Mouse (Mus musculus): ENCODE data around the gene Dtnb. TPM values are rescaled to one million over a fixed set of nuclear protein-coding genes. Genes with fewer than 3 reads are reported as not detected.

The Dtnb gene
- polyA plus RNA-seq, 1 experiment from 2014 or later: 41.1 TPM

DNA sequence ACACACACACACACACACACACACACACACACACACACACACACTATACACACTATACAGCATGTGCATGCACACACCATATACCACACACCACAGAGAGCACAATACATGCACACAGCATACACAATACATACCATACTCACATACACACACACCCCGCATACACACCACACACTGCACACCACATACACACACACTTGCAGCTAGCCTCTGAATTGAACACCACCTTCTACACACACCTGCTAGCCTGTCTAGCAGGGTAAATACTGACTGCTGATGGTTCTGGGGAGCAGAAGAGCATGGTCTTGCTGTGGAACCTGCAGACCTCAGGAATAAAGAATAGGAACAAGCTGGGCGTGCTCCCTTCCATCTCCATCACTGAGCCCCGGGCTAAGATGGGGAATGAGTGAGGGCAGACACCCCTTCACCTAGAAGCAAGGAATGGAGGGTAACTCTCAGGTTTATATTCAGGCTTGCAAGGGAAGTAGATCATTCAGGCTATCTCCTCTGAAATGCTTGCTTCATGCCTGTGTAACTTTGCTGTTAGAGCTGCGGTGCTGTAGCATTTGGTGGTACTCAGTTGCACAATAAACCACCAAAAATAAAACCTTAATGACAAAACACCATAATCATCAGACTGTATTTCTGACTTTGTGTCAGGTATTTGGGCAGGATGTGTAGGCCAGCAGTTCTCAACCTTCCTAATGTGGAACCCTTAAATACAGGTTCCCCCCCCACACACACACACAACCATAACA is 87.6 kb downstream of the Dtnb start:
- 87% methylated on average over 4 of the region's 4 CpGs for WGBS
- no peak for ATAC-seq (ENCODE audit: insufficient read depth)
- Histone ChIP-seq H3K4me3 (ENCODE audit: low read depth, low read length) (no peak overlapping the region), H3K9me3 (ENCODE audit: low read depth, low read length) (no peaks in the 10 kb centered on the region), H3K27me3 (ENCODE audit: insufficient read depth, low read length) (no peaks in the 10 kb centered on the region), H3K27ac (ENCODE audit: low read depth) (no peak overlapping the region), H3K36me3 (ENCODE audit: insufficient read depth) (no peaks in the 10 kb centered on the region), H3K9ac (no peak overlapping the region), H3K4me1 (ENCODE audit: insufficient read depth) (no peaks in the 10 kb centered on the region), H3K4me2 (no peak overlapping the region)
- no peak for TF ChIP-seq CTCF (IDR thresholded peaks at IDR 0.05; ENCODE audit: low read depth)
- DNase-seq: no peak

DNA sequence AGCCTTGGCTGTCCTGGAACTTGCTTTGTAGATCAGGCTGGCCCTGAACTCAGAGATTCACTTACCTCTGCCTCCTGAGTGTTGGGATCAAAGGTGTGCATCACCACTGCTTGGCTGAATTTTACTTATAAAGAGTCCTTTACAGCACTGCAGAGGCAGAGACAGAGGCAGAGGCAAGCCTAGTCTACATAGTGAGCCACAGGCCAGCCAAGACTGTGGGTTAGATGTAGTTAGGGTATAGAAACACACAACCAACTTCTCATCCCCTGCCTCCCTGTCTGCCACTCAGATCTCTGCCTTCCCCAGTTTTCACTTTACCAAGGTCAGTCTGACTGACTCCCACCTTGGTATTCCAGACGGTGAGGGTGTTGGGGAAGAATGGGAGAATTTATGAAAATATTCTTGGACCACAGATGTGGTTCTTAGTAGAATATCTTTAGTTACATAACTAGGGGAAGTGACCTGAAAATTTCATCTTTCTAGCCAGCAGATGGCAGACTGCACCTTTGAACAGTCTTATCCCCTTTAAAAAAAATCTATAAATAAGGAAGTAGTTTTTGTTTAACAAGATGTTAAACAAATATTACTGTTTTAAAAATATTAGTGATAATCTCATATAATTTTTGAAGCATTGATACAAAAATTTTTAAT is 88.9 kb downstream of the Dtnb start:
- no peaks in the 10 kb centered on the region for H3K27me3 ChIP-seq (ENCODE audit: insufficient read depth, low read length)
- no peaks in the 10 kb centered on the region for H3K36me3 ChIP-seq (ENCODE audit: insufficient read depth)
- peak; percentile 53 for TF ChIP-seq CTCF (IDR thresholded peaks at IDR 0.05; ENCODE audit: low read depth)
- no peak overlapping the region for H3K4me3 ChIP-seq (ENCODE audit: low read depth, low read length)
- no peak overlapping the region for H3K4me2 ChIP-seq
- no peaks in the 10 kb centered on the region for H3K4me1 ChIP-seq (ENCODE audit: insufficient read depth)
- 50% methylated on average over 1 of the region's 1 CpGs for WGBS
- H3K9ac ChIP-seq: no peak overlapping the region
- H3K9me3 ChIP-seq (ENCODE audit: low read depth, low read length): no peaks in the 10 kb centered on the region
- DNase-seq (peak; percentile 82), ATAC-seq (ENCODE audit: insufficient read depth) (no peak)
- no peak overlapping the region for H3K27ac ChIP-seq (ENCODE audit: low read depth)

DNA sequence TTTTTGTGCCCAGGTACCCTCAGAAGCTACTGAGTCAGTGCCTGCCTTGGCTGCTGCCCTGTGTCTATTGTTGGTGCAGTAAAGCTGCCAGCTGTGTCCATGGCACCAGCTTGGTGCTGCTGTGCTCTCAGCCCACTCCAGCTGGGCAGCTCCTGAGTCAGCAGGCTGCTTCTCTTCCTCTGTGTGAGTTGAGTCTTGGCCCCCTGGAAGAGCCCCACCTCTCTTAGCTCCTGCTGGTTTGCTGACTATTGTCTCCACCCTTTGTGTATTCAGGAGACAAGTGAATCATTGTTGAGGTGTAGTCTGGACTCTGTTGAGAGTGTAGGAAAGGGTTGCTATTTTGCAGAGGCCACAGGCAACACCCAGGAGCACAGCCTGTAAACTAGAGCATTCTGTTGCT is 90.5 kb downstream of the Dtnb start:
- no peak for DNase-seq
- Histone ChIP-seq H3K27me3 (ENCODE audit: insufficient read depth, low read length) (no peaks in the 10 kb centered on the region), H3K9me3 (ENCODE audit: low read depth, low read length) (no peaks in the 10 kb centered on the region), H3K36me3 (ENCODE audit: insufficient read depth) (no peaks in the 10 kb centered on the region), H3K9ac (no peak overlapping the region), H3K4me2 (no peak overlapping the region), H3K4me3 (ENCODE audit: low read depth, low read length) (no peak overlapping the region), H3K27ac (ENCODE audit: low read depth) (no peak overlapping the region), H3K4me1 (ENCODE audit: insufficient read depth) (no peaks in the 10 kb centered on the region)
- no peak for ATAC-seq (ENCODE audit: insufficient read depth)
- no peak for TF ChIP-seq CTCF (IDR thresholded peaks at IDR 0.05; ENCODE audit: low read depth)

GRCm38 (mm10) chr12:3663386-3663785 is 91.2 kb downstream of the Dtnb start:
- WGBS: 85% methylated on average over 7 of the region's 7 CpGs
- no peak for DNase-seq
- ATAC-seq (ENCODE audit: insufficient read depth): no peak
- Histone ChIP-seq H3K9ac (no peak overlapping the region), H3K4me3 (ENCODE audit: low read depth, low read length) (no peak overlapping the region), H3K27me3 (ENCODE audit: insufficient read depth, low read length) (no peaks in the 10 kb centered on the region), H3K4me2 (no peak overlapping the region), H3K27ac (ENCODE audit: low read depth) (no peak overlapping the region), H3K9me3 (ENCODE audit: low read depth, low read length) (no peaks in the 10 kb centered on the region), H3K4me1 (ENCODE audit: insufficient read depth) (no peaks in the 10 kb centered on the region), H3K36me3 (ENCODE audit: insufficient read depth) (no peaks in the 10 kb centered on the region)
- no peak for TF ChIP-seq CTCF (IDR thresholded peaks at IDR 0.05; ENCODE audit: low read depth)

DNA sequence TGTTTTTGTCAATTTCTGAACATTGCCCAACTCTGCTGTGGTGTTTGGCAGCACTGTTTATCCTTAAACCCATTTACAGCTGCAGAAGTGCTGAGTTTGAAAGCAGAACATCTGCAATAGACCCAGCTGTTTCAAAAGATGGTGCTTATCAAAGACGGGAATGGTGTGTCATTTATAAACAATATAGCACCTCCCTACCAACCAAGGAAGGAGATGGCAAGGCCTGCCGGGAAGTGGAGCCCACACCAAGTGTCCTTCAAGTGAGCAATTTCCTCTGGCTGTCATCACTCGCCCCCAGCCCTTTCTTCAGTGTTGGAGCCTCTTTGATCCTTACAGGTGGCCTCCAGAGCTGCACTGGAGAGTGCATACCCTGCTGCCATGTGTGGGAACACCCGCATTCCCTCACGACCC is 97.8 kb downstream of the Dtnb start:
- Histone ChIP-seq H3K27ac (ENCODE audit: low read depth) (no peak overlapping the region), H3K27me3 (ENCODE audit: insufficient read depth, low read length) (no peaks in the 10 kb centered on the region), H3K36me3 (ENCODE audit: insufficient read depth) (no peaks in the 10 kb centered on the region), H3K4me2 (no peak overlapping the region), H3K4me1 (ENCODE audit: insufficient read depth) (no peaks in the 10 kb centered on the region), H3K4me3 (ENCODE audit: low read depth, low read length) (no peak overlapping the region), H3K9ac (no peak overlapping the region), H3K9me3 (ENCODE audit: low read depth, low read length) (no peaks in the 10 kb centered on the region)
- DNase-seq (peak; percentile 68), ATAC-seq (ENCODE audit: insufficient read depth) (peak; percentile 83)
- 14% methylated on average over 5 of the region's 5 CpGs for WGBS
- no peak for TF ChIP-seq CTCF (IDR thresholded peaks at IDR 0.05; ENCODE audit: low read depth)

- Histone ChIP-seq H3K4me2 (no peak overlapping the region), H3K4me3 (ENCODE audit: low read depth, low read length) (no peak overlapping the region), H3K36me3 (ENCODE audit: insufficient read depth) (no peaks in the 10 kb centered on the region), H3K27me3 (ENCODE audit: insufficient read depth, low read length) (no peaks in the 10 kb centered on the region), H3K9ac (no peak overlapping the region), H3K27ac (ENCODE audit: low read depth) (no peak overlapping the region), H3K9me3 (ENCODE audit: low read depth, low read length) (no peaks in the 10 kb centered on the region), H3K4me1 (ENCODE audit: insufficient read depth) (no peaks in the 10 kb centered on the region)
- ATAC-seq (ENCODE audit: insufficient read depth) (no peak), DNase-seq (no peak)
- TF ChIP-seq CTCF (IDR thresholded peaks at IDR 0.05; ENCODE audit: low read depth): no peak
- 72% methylated on average over 4 of the region's 4 CpGs for WGBS
Measured at GRCm38 (mm10) chr12:3671117-3671516, 98.9 kb downstream of the Dtnb start.

- H3K4me3 ChIP-seq (ENCODE audit: low read depth, low read length): no peak overlapping the region
- no peak overlapping the region for H3K27ac ChIP-seq (ENCODE audit: low read depth)
- ATAC-seq (ENCODE audit: insufficient read depth): no peak
- no peaks in the 10 kb centered on the region for H3K4me1 ChIP-seq (ENCODE audit: insufficient read depth)
- H3K27me3 ChIP-seq (ENCODE audit: insufficient read depth, low read length): no peaks in the 10 kb centered on the region
- no peaks in the 10 kb centered on the region for H3K36me3 ChIP-seq (ENCODE audit: insufficient read depth)
- DNase-seq: no peak
- H3K9me3 ChIP-seq (ENCODE audit: low read depth, low read length): no peaks in the 10 kb centered on the region
- H3K4me2 ChIP-seq: no peak overlapping the region
- no peak for TF ChIP-seq CTCF (IDR thresholded peaks at IDR 0.05; ENCODE audit: low read depth)
- no peak overlapping the region for H3K9ac ChIP-seq
- 69% methylated on average over 9 of the region's 9 CpGs for WGBS
Measured at GRCm38 (mm10) chr12:3672786-3673185, 100.6 kb downstream of the Dtnb start.
